8 mouse cellular contexts compared by ENCODE assay signal in genomic region chr13:30085005-30085404, GRCm38 (mm10). TPM values are rescaled to one million over a fixed set of nuclear protein-coding genes. Genes with fewer than 3 reads are reported as not detected.
DNase-seq lines count a peak whose midpoint lies in the region; ATAC-seq lines count a peak whose summit lies in the region.

No protein-coding gene starts in this region.

- no peaks in the 10 kb centered on the region for H3K9me3 ChIP-seq in embryonic facial prominence, embryonic 15.5 days (replicated peaks)
- no peaks in the 10 kb centered on the region for H3K9me3 ChIP-seq in limb, embryonic 12.5 days
- no peaks in the 10 kb centered on the region for H3K9me3 ChIP-seq in midbrain, embryonic 15.5 days

- peak; percentile 95 for DNase-seq in 3T3-L1 (ENCODE audit: low read depth, low spot score)
- peak; percentile 55 to 71 for DNase-seq in adrenal gland, postnatal 4 days (ENCODE audit: low spot score in 2 of 2)
- peak; percentile 87 for DNase-seq in heart, adult 8-10 months (ENCODE audit: low spot score)
- peak; percentile 73 to 89 for DNase-seq in kidney, adult 8-10 months
- peak; percentile 58 to 79 for DNase-seq in spleen, adult 18-20 months

- H3K36me3 ChIP-seq in embryonic facial prominence, embryonic 15.5 days: no peaks in the 10 kb centered on the region
- H3K36me3 ChIP-seq in limb, embryonic 12.5 days: no peaks in the 10 kb centered on the region
- H3K36me3 ChIP-seq in midbrain, embryonic 15.5 days (replicated peaks): no peaks in the 10 kb centered on the region

- under 1% methylated on average over 10 of the region's 10 CpGs for WGBS in embryonic facial prominence, embryonic 15.5 days
- WGBS in limb, embryonic 12.5 days: 2% methylated on average over 10 of the region's 10 CpGs
- WGBS in midbrain, embryonic 15.5 days: under 1% methylated on average over 10 of the region's 10 CpGs

- no peak overlapping the region for H3K27ac ChIP-seq in embryonic facial prominence, embryonic 15.5 days (replicated peaks)
- no peak overlapping the region for H3K27ac ChIP-seq in limb, embryonic 12.5 days
- H3K27ac ChIP-seq in midbrain, embryonic 15.5 days: no peak overlapping the region

- no peak overlapping the region for H3K9ac ChIP-seq in embryonic facial prominence, embryonic 15.5 days
- H3K9ac ChIP-seq in limb, embryonic 12.5 days (replicated peaks): no peak overlapping the region
- no peak overlapping the region for H3K9ac ChIP-seq in midbrain, embryonic 15.5 days

- H3K27me3 ChIP-seq in embryonic facial prominence, embryonic 15.5 days: no peaks in the 10 kb centered on the region
- H3K27me3 ChIP-seq in limb, embryonic 12.5 days: no peaks in the 10 kb centered on the region
- no peaks in the 10 kb centered on the region for H3K27me3 ChIP-seq in midbrain, embryonic 15.5 days (replicated peaks)

- H3K4me3 ChIP-seq in embryonic facial prominence, embryonic 15.5 days (replicated peaks): no peak overlapping the region
- no peak overlapping the region for H3K4me3 ChIP-seq in limb, embryonic 12.5 days (replicated peaks)
- no peak overlapping the region for H3K4me3 ChIP-seq in midbrain, embryonic 15.5 days

- ATAC-seq in embryonic facial prominence, embryonic 15.5 days (ENCODE audit: insufficient number of reproducible peaks, low FRiP score, low TSS enrichment, low read depth): 0 out of 2 replicates have a peak, but pooled peaks have one; percentile 15
- 0 out of 2 replicates have a peak, but pooled peaks have one; percentile 80 for ATAC-seq in limb, embryonic 12.5 days (ENCODE audit: insufficient number of reproducible peaks, insufficient read depth, low FRiP score, low TSS enrichment, low read depth)
- peak; percentile 94 for ATAC-seq in midbrain, embryonic 15.5 days (replicated peaks)

- H3K4me2 ChIP-seq in embryonic facial prominence, embryonic 15.5 days (replicated peaks): no peak overlapping the region
- peak overlapping the region; percentile 15; the same call in 1 of the 2 replicates for H3K4me2 ChIP-seq in limb, embryonic 12.5 days
- H3K4me2 ChIP-seq in midbrain, embryonic 15.5 days: no peak overlapping the region; the same call in 1 of the 2 replicates

- H3K4me1 ChIP-seq in embryonic facial prominence, embryonic 15.5 days: 0 out of 2 replicates have a peak, but pooled peaks cover 3% of the 10 kb centered on the region
- H3K4me1 ChIP-seq in limb, embryonic 12.5 days (replicated peaks): peaks cover 4% of the 10 kb centered on the region; the same call in 1 of the 2 replicates
- peaks cover 10% of the 10 kb centered on the region; the same call in 1 of the 2 replicates for H3K4me1 ChIP-seq in midbrain, embryonic 15.5 days

RNA-seq across cellular contexts. Expression of gene Mboat1, which starts 51.3 kb away (rescaled TPM):
- 10 to 100 TPM; 13.1 to 15.6 TPM for total RNA-seq in adrenal gland, postnatal 4 days (2021)
- polyA plus RNA-seq in embryonic facial prominence, embryonic 15.5 days (2015; fragmentation: Nextera tagmentation; extraction: Ambion mirVana): 19.3 and 20.3 TPM in 2 replicates
- 1 to 10 TPM in 3 of 4 experiments, under 1 TPM in 1; 0.65 to 1.3 (median 1.2) TPM for total RNA-seq in heart, adult 8-10 months (2022)
- polyA plus RNA-seq in limb, embryonic 12.5 days (2016; fragmentation: Nextera tagmentation; extraction: Ambion mirVana): 6.8 and 7.4 TPM in 2 replicates
- 2.5 and 2.7 TPM in 2 replicates for polyA plus RNA-seq in midbrain, embryonic 15.5 days (2015; fragmentation: Nextera tagmentation; extraction: Ambion mirVana)

Comparison
In these comparisons a context has a peak if more than half of its experiments do, and no peak if none do; other contexts are left out.
1. ATAC-seq: peak in every context shown above with its lines; median percentile 94 in midbrain, embryonic 15.5 days; 80 in limb, embryonic 12.5 days; 15 in embryonic facial prominence, embryonic 15.5 days.